Mouse (Mus musculus): ENCODE measurements at regions not wholly inside any gene's neighbourhood (a gene's known extent, or its start where the extent isn't known, plus 50 kb on each side); places are given as distances from the start of the nearest gene placed in this dataset.
A peak's percentile ranks its signal among the peaks of the same experiment; 100 is the strongest.

GRCm38 (mm10) chr14:64511300-64511699, 407.2 kb downstream of the Prss52 start:
- DNase-seq (ENCODE audit: low spot score): no peak

GRCm38 (mm10) chr14:64512726-64513125, 408.6 kb downstream of the Prss52 start:
- DNase-seq (ENCODE audit: low spot score): no peak

- DNase-seq (ENCODE audit: low spot score): no peak
Observed at GRCm38 (mm10) chr14:64517584-64518195, 413.6 kb downstream of the Prss52 start.

- no peak for DNase-seq (ENCODE audit: low spot score)
Observed at GRCm38 (mm10) chr14:64524641-64525040, 420.6 kb downstream of the Prss52 start.

- DNase-seq (ENCODE audit: low spot score): no peak
Observed at GRCm38 (mm10) chr14:64525302-64526078, 421.4 kb downstream of the Prss52 start.

GRCm38 (mm10) chr14:64530541-64530940, 426.5 kb downstream of the Prss52 start:
- no peak for DNase-seq (ENCODE audit: low spot score)

GRCm38 (mm10) chr14:64531221-64531949, 427.3 kb downstream of the Prss52 start:
- DNase-seq (ENCODE audit: low spot score): no peak

- no peak for DNase-seq (ENCODE audit: low spot score)
Observed at GRCm38 (mm10) chr14:64532351-64532750, 428.3 kb downstream of the Prss52 start.

- no peak for DNase-seq (ENCODE audit: low spot score)
Observed at GRCm38 (mm10) chr14:64533591-64534151, 429.6 kb downstream of the Prss52 start.

- DNase-seq (ENCODE audit: low spot score): no peak
Observed at GRCm38 (mm10) chr14:64534194-64534593, 430.1 kb downstream of the Prss52 start.

GRCm38 (mm10) chr14:64539436-64539835, 435.4 kb downstream of the Prss52 start:
- no peak for DNase-seq (ENCODE audit: low spot score)

- no peak for DNase-seq (ENCODE audit: low spot score)
Observed at GRCm38 (mm10) chr14:64545056-64545455, 441.0 kb downstream of the Prss52 start.

- DNase-seq (ENCODE audit: low spot score): peak; percentile 3
Observed at GRCm38 (mm10) chr14:64546787-64547186, 442.7 kb downstream of the Prss52 start.

GRCm38 (mm10) chr14:64552951-64553350, 448.9 kb downstream of the Prss52 start:
- DNase-seq (ENCODE audit: low spot score): no peak

GRCm38 (mm10) chr14:64556042-64556441, 452.0 kb downstream of the Prss52 start:
- no peak for DNase-seq (ENCODE audit: low spot score)

GRCm38 (mm10) chr14:64557453-64557852, 453.4 kb downstream of the Prss52 start:
- DNase-seq (ENCODE audit: low spot score): no peak

- no peak for DNase-seq (ENCODE audit: low spot score)
Observed at GRCm38 (mm10) chr14:64568689-64569088, 464.6 kb downstream of the Prss52 start.

GRCm38 (mm10) chr14:64570951-64571350, 466.9 kb downstream of the Prss52 start:
- DNase-seq (ENCODE audit: low spot score): no peak

GRCm38 (mm10) chr14:64572756-64573155, 468.7 kb downstream of the Prss52 start:
- DNase-seq (ENCODE audit: low spot score): no peak

GRCm38 (mm10) chr14:64573773-64574172, 469.7 kb downstream of the Prss52 start:
- no peak for DNase-seq (ENCODE audit: low spot score)

GRCm38 (mm10) chr14:64574277-64574676, 470.2 kb downstream of the Prss52 start:
- no peak for DNase-seq (ENCODE audit: low spot score)

GRCm38 (mm10) chr14:64574773-64575172, 470.7 kb downstream of the Prss52 start:
- no peak for DNase-seq (ENCODE audit: low spot score)
